Mouse (Mus musculus) ES-E14 (cell line): ENCODE results near the gene Rpl5. TPM values are rescaled to one million over a fixed set of nuclear protein-coding genes. Genes with fewer than 3 reads are reported as not detected.

Experiments
- DNase-seq: peaks from one replicate; pipeline ENCODE4 v3.0.0-alpha.2; 2013; ENCODE audit warnings: low read depth, low spot score
- H3K27ac ChIP-seq: 2 replicates; pipeline ENCODE4 v1.5.1; 2012; ENCODE audit warnings: low read depth, mild to moderate bottlenecking, low read length, moderate library complexity, mixed read lengths; ENCODE audit not compliant: poor library complexity, insufficient read depth, severe bottlenecking
- H3K36me3 ChIP-seq: 2 replicates; pipeline ENCODE4 v1.6.1; 2012; ENCODE audit warnings: mild to moderate bottlenecking, low read length, moderate library complexity, mixed read lengths; ENCODE audit not compliant: control insufficient read depth, poor library complexity, insufficient read depth, severe bottlenecking
- H3K4me1 ChIP-seq, 2 experiments: fragments of 150-350 bp in 1 of 2; sonication (generic) in 1 of 2; 2 replicates each; pipeline ENCODE4 v1.6.1; 2012; ENCODE audit warnings: low read length in 2 of 2, mild to moderate bottlenecking in 1 of 2, mixed read lengths in 1 of 2; ENCODE audit not compliant: control insufficient read depth in 2 of 2, insufficient read depth in 2 of 2, poor library complexity in 1 of 2
- H3K4me3 ChIP-seq, 2 experiments: fragments of 150-350 bp in 1 of 2; sonication (generic) in 1 of 2; 2 replicates each; pipeline ENCODE4 v1.5.1; 2012; ENCODE audit warnings: low read length in 2 of 2, low read depth in 1 of 2, mild to moderate bottlenecking in 1 of 2, mixed read lengths in 1 of 2; ENCODE audit not compliant: insufficient read depth in 1 of 2, poor library complexity in 1 of 2, severe bottlenecking in 1 of 2
- H3K9ac ChIP-seq: 2 replicates; pipeline ENCODE4 v1.6.1; 2012; ENCODE audit warnings: low read depth, mild to moderate bottlenecking, low read length, mixed read lengths; ENCODE audit not compliant: poor library complexity, insufficient read depth, severe bottlenecking
- H3K9me3 ChIP-seq: fragments of 150-350 bp; sonication (generic); 2 replicates; pipeline ENCODE4 v1.6.1; 2012; ENCODE audit warnings: low read depth, mild to moderate bottlenecking, low read length; ENCODE audit not compliant: control insufficient read depth, insufficient read depth
- CHD2 ChIP-seq: IDR thresholded peaks from 2 replicates; pipeline ENCODE4 v1.6.1; 2014; ENCODE audit warnings: mild to moderate bottlenecking, low read depth, low read length, inconsistent platforms
- HCFC1 ChIP-seq: IDR thresholded peaks from 2 replicates; pipeline ENCODE4 v1.6.1; 2012; ENCODE audit warnings: low read length, inconsistent platforms, borderline replicate concordance; ENCODE audit not compliant: insufficient read depth
- MAFK ChIP-seq: IDR thresholded peaks from 2 replicates; pipeline ENCODE4 v1.6.1; 2014; ENCODE audit warnings: mild to moderate bottlenecking, low read depth, low read length, inconsistent platforms; ENCODE audit not compliant: insufficient read depth
- ZC3H11A ChIP-seq: IDR thresholded peaks from 2 replicates; pipeline ENCODE4 v1.6.1; 2012; ENCODE audit warnings: low read depth, mild to moderate bottlenecking, inconsistent platforms, low read length, borderline replicate concordance
- ZNF384 ChIP-seq: IDR thresholded peaks from 2 replicates; pipeline ENCODE4 v1.6.1; 2012; ENCODE audit warnings: low read depth, low read length, inconsistent platforms
- in situ Hi-C, 2 experiments: fragments of 600-800 bp; cut with MboI; formaldehyde crosslinking; loops; one replicate each; pipeline ENCODE4 v1.15.1; 2025; ENCODE audit warnings: low sequenced_read_pairs in 2 of 2, inconsistent platforms in 1 of 2; ENCODE audit not compliant: unreplicated experiment in 2 of 2
- total RNA-seq: library from RNA; depleted of rRNA; stranded (reverse); fragments of 300-350 nt; gene quantifications from 2 replicates; pipeline ENCODE4 v1.2.3, GENCODE M21; 2012; rRNA removed

Rpl5 gene
- total RNA-seq: 752 and 756 TPM in 2 replicates

- TF ChIP-seq ZNF384: peak; percentile 94
- no peak for TF ChIP-seq MAFK
- no peak for TF ChIP-seq ZC3H11A
- TF ChIP-seq HCFC1: peak; percentile 70; the same call in 1 of the 2 replicates
- TF ChIP-seq CHD2: no peak
These were observed at the start of gene Rpl5 for GRCm38 (mm10) chr5:107900206-107901013. Gene Rpl5 (plus strand): TSS chr5:107900502.

GRCm38 (mm10) chr5:107853807-107854206, 46.5 kb upstream of the Rpl5 start:
- no peaks in the 10 kb centered on the region for H3K9me3 ChIP-seq
- TF ChIP-seq HCFC1 (no peak), MAFK (no peak), ZC3H11A (no peak), ZNF384 (no peak), CHD2 (no peak)
- in situ Hi-C loops: no loop called here
- no peaks in the 10 kb centered on the region for H3K36me3 ChIP-seq
- H3K9ac ChIP-seq: no peak overlapping the region
- peaks cover 0 to 2% of the 10 kb centered on the region in 2 experiments; a peak in 1 of 4 replicates for H3K4me1 ChIP-seq
- no peak overlapping the region for H3K27ac ChIP-seq
- DNase-seq: no peak
- H3K4me3 ChIP-seq: no peak overlapping the region

More at GRCm38 (mm10) chr5:107900206-107901013, at the start of gene Rpl5:
- H3K36me3 ChIP-seq: peaks cover 30% of the 10 kb centered on the region
- in situ Hi-C loops: no loop called here
- peak; percentile 97 for DNase-seq
- peak within 1 kb of the TSS; percentile 81 for H3K27ac ChIP-seq
- peak within 1 kb of the TSS; percentile 93 to 96 for H3K4me3 ChIP-seq
- no peaks in the 10 kb centered on the region for H3K4me1 ChIP-seq
- peak within 1 kb of the TSS; percentile 99 for H3K9ac ChIP-seq
- H3K9me3 ChIP-seq: no peaks in the 10 kb centered on the region

DNA sequence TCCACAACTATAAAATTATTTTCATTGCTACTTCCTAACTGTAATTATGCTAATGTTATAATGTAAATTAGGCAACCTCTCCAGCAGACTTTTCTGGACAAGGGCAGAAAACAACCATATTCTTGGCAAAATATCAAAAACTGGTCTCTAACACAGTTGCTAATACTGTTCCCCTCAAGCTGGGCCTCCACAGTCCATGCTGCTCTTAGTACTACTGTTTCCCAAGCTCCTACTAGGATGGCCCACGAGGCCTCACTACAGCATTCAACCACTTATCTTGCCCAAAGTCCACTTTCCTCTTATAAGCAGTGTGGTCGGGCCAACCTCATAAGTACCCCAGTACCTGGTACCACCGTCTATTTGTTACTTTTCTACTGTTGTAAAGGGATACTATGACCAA, 45.7 kb upstream of the Rpl5 start:
- Histone ChIP-seq H3K4me1 (peaks cover 0 to 2% of the 10 kb centered on the region in 2 experiments; a peak in 1 of 4 replicates), H3K9me3 (no peaks in the 10 kb centered on the region), H3K36me3 (no peaks in the 10 kb centered on the region), H3K4me3 (no peak overlapping the region), H3K9ac (no peak overlapping the region), H3K27ac (no peak overlapping the region)
- no peak for DNase-seq
- no peak for TF ChIP-seq ZC3H11A
- in situ Hi-C loops: no loop called here

- no peak overlapping the region for H3K27ac ChIP-seq
- H3K36me3 ChIP-seq: no peaks in the 10 kb centered on the region
- DNase-seq: no peak
- peaks cover 0 to 2% of the 10 kb centered on the region in 2 experiments; a peak in 1 of 4 replicates for H3K4me1 ChIP-seq
- no peaks in the 10 kb centered on the region for H3K9me3 ChIP-seq
- in situ Hi-C loops: no loop called here
- no peak for TF ChIP-seq CHD2
- TF ChIP-seq MAFK: no peak
- TF ChIP-seq ZC3H11A: no peak
- no peak for TF ChIP-seq ZNF384
- TF ChIP-seq HCFC1: no peak
- H3K4me3 ChIP-seq: no peak overlapping the region
- no peak overlapping the region for H3K9ac ChIP-seq
These were observed 44.8 kb upstream of the Rpl5 start for GRCm38 (mm10) chr5:107855546-107855945.

GRCm38 (mm10) chr5:107858963-107859362, 41.3 kb upstream of the Rpl5 start:
- Histone ChIP-seq H3K4me3 (no peak overlapping the region), H3K4me1 (peaks cover 2 to 5% of the 10 kb centered on the region in 2 experiments), H3K27ac (no peak overlapping the region), H3K9me3 (no peaks in the 10 kb centered on the region), H3K36me3 (no peaks in the 10 kb centered on the region), H3K9ac (no peak overlapping the region)
- TF ChIP-seq ZNF384: peak; percentile 78
- no peak for TF ChIP-seq CHD2
- DNase-seq: no peak
- in situ Hi-C loops: no loop called here
